Mouse (Mus musculus) myocyte (in vitro differentiated cells): ENCODE results near the gene Serpine1. TPM values are rescaled to one million over a fixed set of nuclear protein-coding genes. Genes with fewer than 3 reads are reported as not detected.

Source experiments
- H3K27me3 ChIP-seq: one replicate; pipeline ENCODE4 v1.6.1; 2011; ENCODE audit not compliant: control insufficient read depth, insufficient read depth, insufficient read length
- H3K36me3 ChIP-seq: one replicate; pipeline ENCODE4 v1.6.1; 2011; ENCODE audit not compliant: control insufficient read depth, insufficient read depth
- H3K4me2 ChIP-seq: one replicate; pipeline ENCODE4 v1.6.1; 2011; ENCODE audit warnings: low read depth, control low read depth
- H3K4me3 ChIP-seq: one replicate; pipeline ENCODE4 v1.5.1; 2011; ENCODE audit warnings: mild to moderate bottlenecking, control low read depth, moderate library complexity
- H3K79me2 ChIP-seq: one replicate; pipeline ENCODE4 v1.6.1; 2011; ENCODE audit not compliant: control insufficient read depth, insufficient read depth
- H3ac ChIP-seq: one replicate; pipeline ENCODE4 v1.6.1; 2011; ENCODE audit not compliant: control insufficient read depth, insufficient read length
- CEBPB ChIP-seq: IDR thresholded peaks from 2 replicates; pipeline ENCODE4 v1.6.1; 2011; ENCODE audit warnings: mild to moderate bottlenecking, moderate library complexity; ENCODE audit not compliant: poor library complexity, insufficient read depth, severe bottlenecking
- E2F4 ChIP-seq: IDR thresholded peaks from one replicate; pipeline ENCODE4 v1.6.1; 2011; ENCODE audit warnings: mild to moderate bottlenecking, control low read depth, moderate library complexity; ENCODE audit not compliant: insufficient read depth
- MAX ChIP-seq: IDR thresholded peaks from one replicate; pipeline ENCODE4 v1.6.1; 2011; ENCODE audit warnings: low read depth, mild to moderate bottlenecking, control low read depth
- MYOD1 ChIP-seq, 3 experiments: IDR thresholded peaks; one replicate each; pipeline ENCODE4 v1.6.1; 2011; ENCODE audit warnings: control low read depth in 2 of 3, low read depth in 2 of 3, mild to moderate bottlenecking in 2 of 3, moderate library complexity in 1 of 3; ENCODE audit not compliant: insufficient read length in 2 of 3, control insufficient read depth in 1 of 3
- MYOG ChIP-seq, 3 experiments: IDR thresholded peaks; one replicate each; pipeline ENCODE4 v1.6.1; 2011; ENCODE audit warnings: control low read depth in 2 of 3, low read depth in 2 of 3, mild to moderate bottlenecking in 2 of 3; ENCODE audit not compliant: insufficient read length in 2 of 3, control insufficient read depth in 1 of 3, insufficient read depth in 1 of 3
- POLR2A ChIP-seq: IDR thresholded peaks from one replicate; pipeline ENCODE4 v1.6.1; 2011; ENCODE audit warnings: low read depth, mild to moderate bottlenecking, control low read depth, moderate library complexity; ENCODE audit not compliant: insufficient read length
- POLR2AphosphoS2 ChIP-seq: IDR thresholded peaks from one replicate; pipeline ENCODE4 v1.6.1; 2011; ENCODE audit warnings: low read depth, control low read depth; ENCODE audit not compliant: insufficient read length
- REST ChIP-seq: IDR thresholded peaks from one replicate; pipeline ENCODE4 v1.6.1; 2011; ENCODE audit warnings: mild to moderate bottlenecking, control low read depth, moderate library complexity; ENCODE audit not compliant: insufficient read depth, insufficient read length
- SRF ChIP-seq: IDR thresholded peaks from one replicate; pipeline ENCODE4 v1.6.1; 2011; ENCODE audit warnings: low read depth; ENCODE audit not compliant: control insufficient read depth, insufficient read length
- TCF12 ChIP-seq: IDR thresholded peaks from one replicate; pipeline ENCODE4 v1.6.1; 2011; ENCODE audit warnings: mild to moderate bottlenecking, control low read depth; ENCODE audit not compliant: poor library complexity, insufficient read depth, severe bottlenecking
- TCF3 ChIP-seq: IDR thresholded peaks from one replicate; pipeline ENCODE4 v1.6.1; 2011; ENCODE audit warnings: low read depth, control low read depth; ENCODE audit not compliant: insufficient read length
- USF1 ChIP-seq: IDR thresholded peaks from one replicate; pipeline ENCODE4 v1.6.1; 2011; ENCODE audit warnings: low read depth, mild to moderate bottlenecking, control low read depth, moderate library complexity
- polyA plus RNA-seq: library from polyadenylated mRNA; unstranded; fragments of >200 nt; fragmentation: generic; extraction: Trizol; gene quantifications from one replicate; pipeline ENCODE4 v1.2.1, GENCODE M21; 2012; ENCODE audit warnings: missing spikeins

Gene Serpine1
- polyA plus RNA-seq, 1 experiment, result 17.6 TPM

DNA sequence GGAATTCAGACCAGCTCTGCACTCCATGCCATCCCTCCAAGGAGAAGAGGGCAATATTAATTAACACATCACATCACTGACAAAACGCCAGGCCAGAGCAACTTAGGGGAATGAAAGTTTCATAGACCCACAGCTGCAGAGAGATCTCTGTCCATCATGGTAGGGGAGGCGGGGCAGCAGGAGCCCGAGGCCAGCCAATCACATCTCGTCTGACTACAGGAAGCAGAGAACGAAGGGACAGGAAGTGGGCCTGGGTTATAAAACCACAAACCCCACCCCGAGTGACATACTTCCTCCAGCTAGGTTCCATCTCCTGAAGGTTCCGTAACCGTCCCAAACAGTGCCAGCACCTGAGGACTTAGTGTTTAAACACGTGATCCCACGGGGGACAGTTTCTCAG is 23.1 kb upstream of the Serpine1 start:
- no peak overlapping the region for H3ac ChIP-seq
- no peak overlapping the region for H3K4me3 ChIP-seq
- H3K27me3 ChIP-seq, result no peaks in the 10 kb centered on the region
- H3K79me2 ChIP-seq, result no peaks in the 10 kb centered on the region
- H3K36me3 ChIP-seq, result no peaks in the 10 kb centered on the region
- TF ChIP-seq REST (no peak), MYOG (IDR thresholded peaks at IDR 0.05; ENCODE audit: control insufficient read depth in 1 of 3, insufficient read depth in 1 of 3, insufficient read length in 2 of 3, low read depth in 2 of 3) (no peak), MYOD1 (IDR thresholded peaks at IDR 0.05; ENCODE audit: control insufficient read depth in 1 of 3, insufficient read length in 2 of 3, low read depth in 2 of 3) (no peak), TCF3 (no peak), POLR2A (no peak), SRF (no peak), MAX (no peak), USF1 (no peak), E2F4 (no peak), POLR2AphosphoS2 (no peak)
- H3K4me2 ChIP-seq, result no peak overlapping the region

- H3K79me2 ChIP-seq, result no peaks in the 10 kb centered on the region
- TF ChIP-seq POLR2AphosphoS2 (no peak), REST (no peak), MAX (no peak), MYOD1 (IDR thresholded peaks at IDR 0.05; ENCODE audit: control insufficient read depth in 1 of 3, insufficient read length in 2 of 3, low read depth in 2 of 3) (no peak), MYOG (IDR thresholded peaks at IDR 0.05; ENCODE audit: control insufficient read depth in 1 of 3, insufficient read depth in 1 of 3, insufficient read length in 2 of 3, low read depth in 2 of 3) (no peak), TCF3 (no peak), SRF (no peak), USF1 (no peak), POLR2A (no peak)
- no peak overlapping the region for H3ac ChIP-seq
- no peak overlapping the region for H3K4me3 ChIP-seq
- H3K36me3 ChIP-seq, result no peaks in the 10 kb centered on the region
- no peaks in the 10 kb centered on the region for H3K27me3 ChIP-seq
- H3K4me2 ChIP-seq, result no peak overlapping the region
These were observed 21.7 kb upstream of the Serpine1 start for GRCm38 (mm10) chr5:137093720-137094119.

GRCm38 (mm10) chr5:137091560-137091959 is 19.5 kb upstream of the Serpine1 start:
- H3K27me3 ChIP-seq, result no peaks in the 10 kb centered on the region
- H3K4me3 ChIP-seq, result no peak overlapping the region
- H3ac ChIP-seq, result no peak overlapping the region
- H3K79me2 ChIP-seq, result no peaks in the 10 kb centered on the region
- no peaks in the 10 kb centered on the region for H3K36me3 ChIP-seq
- TF ChIP-seq USF1 (no peak), E2F4 (no peak), POLR2A (no peak), SRF (no peak), TCF12 (no peak), MAX (no peak), TCF3 (no peak), CEBPB (no peak), REST (no peak), MYOG (IDR thresholded peaks at IDR 0.05; ENCODE audit: control insufficient read depth in 1 of 3, insufficient read depth in 1 of 3, insufficient read length in 2 of 3, low read depth in 2 of 3) (no peak), POLR2AphosphoS2 (no peak), MYOD1 (IDR thresholded peaks at IDR 0.05; ENCODE audit: control insufficient read depth in 1 of 3, insufficient read length in 2 of 3, low read depth in 2 of 3) (no peak)
- H3K4me2 ChIP-seq, result no peak overlapping the region

- Histone ChIP-seq H3K79me2 (no peaks in the 10 kb centered on the region), H3K4me2 (no peak overlapping the region), H3K27me3 (no peaks in the 10 kb centered on the region), H3ac (no peak overlapping the region), H3K4me3 (no peak overlapping the region), H3K36me3 (no peaks in the 10 kb centered on the region)
- TF ChIP-seq REST, result no peak
- TF ChIP-seq MYOG (IDR thresholded peaks at IDR 0.05; ENCODE audit: control insufficient read depth in 1 of 3, insufficient read depth in 1 of 3, insufficient read length in 2 of 3, low read depth in 2 of 3), result no peak
- no peak for TF ChIP-seq TCF12
- no peak for TF ChIP-seq USF1
These were observed 18.8 kb upstream of the Serpine1 start for GRCm38 (mm10) chr5:137090870-137091269.

DNA sequence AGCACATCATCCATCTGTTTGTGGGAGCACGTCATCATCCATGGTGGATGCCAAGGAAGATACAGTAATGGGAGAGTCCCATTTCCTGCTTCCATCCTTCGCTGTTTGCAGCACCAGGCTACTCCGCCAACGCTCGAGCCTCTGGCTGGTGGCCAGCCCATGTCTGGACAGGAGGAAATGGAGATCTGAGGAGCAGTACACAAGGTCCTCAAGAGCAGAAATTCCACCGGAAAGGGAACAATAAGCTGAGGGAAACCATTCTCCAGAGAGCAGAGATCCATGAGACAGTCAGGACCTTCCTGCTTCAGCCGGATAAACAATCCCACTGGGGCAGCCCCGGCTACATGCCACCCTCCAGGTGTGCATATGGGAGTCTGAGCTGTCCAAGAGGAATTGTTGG is 15.3 kb upstream of the Serpine1 start:
- Histone ChIP-seq H3K36me3 (no peaks in the 10 kb centered on the region), H3K4me2 (no peak overlapping the region), H3K79me2 (no peaks in the 10 kb centered on the region), H3K4me3 (no peak overlapping the region), H3ac (no peak overlapping the region), H3K27me3 (no peaks in the 10 kb centered on the region)
- no peak for TF ChIP-seq USF1
- no peak for TF ChIP-seq MYOG (IDR thresholded peaks at IDR 0.05; ENCODE audit: control insufficient read depth in 1 of 3, insufficient read depth in 1 of 3, insufficient read length in 2 of 3, low read depth in 2 of 3)
- no peak for TF ChIP-seq POLR2A
- no peak for TF ChIP-seq MAX
- TF ChIP-seq CEBPB, result no peak
- no peak for TF ChIP-seq REST
- no peak for TF ChIP-seq E2F4
- TF ChIP-seq POLR2AphosphoS2, result no peak
- no peak for TF ChIP-seq TCF3
- TF ChIP-seq SRF, result no peak
- TF ChIP-seq MYOD1 (IDR thresholded peaks at IDR 0.05; ENCODE audit: control insufficient read depth in 1 of 3, insufficient read length in 2 of 3, low read depth in 2 of 3), result no peak
- no peak for TF ChIP-seq TCF12
